Mouse (Mus musculus): ENCODE measurements at regions not wholly inside any gene's neighbourhood (a gene's known extent, or its start where the extent isn't known, plus 50 kb on each side); places are given as distances from the start of the nearest gene placed in this dataset.

DNA sequence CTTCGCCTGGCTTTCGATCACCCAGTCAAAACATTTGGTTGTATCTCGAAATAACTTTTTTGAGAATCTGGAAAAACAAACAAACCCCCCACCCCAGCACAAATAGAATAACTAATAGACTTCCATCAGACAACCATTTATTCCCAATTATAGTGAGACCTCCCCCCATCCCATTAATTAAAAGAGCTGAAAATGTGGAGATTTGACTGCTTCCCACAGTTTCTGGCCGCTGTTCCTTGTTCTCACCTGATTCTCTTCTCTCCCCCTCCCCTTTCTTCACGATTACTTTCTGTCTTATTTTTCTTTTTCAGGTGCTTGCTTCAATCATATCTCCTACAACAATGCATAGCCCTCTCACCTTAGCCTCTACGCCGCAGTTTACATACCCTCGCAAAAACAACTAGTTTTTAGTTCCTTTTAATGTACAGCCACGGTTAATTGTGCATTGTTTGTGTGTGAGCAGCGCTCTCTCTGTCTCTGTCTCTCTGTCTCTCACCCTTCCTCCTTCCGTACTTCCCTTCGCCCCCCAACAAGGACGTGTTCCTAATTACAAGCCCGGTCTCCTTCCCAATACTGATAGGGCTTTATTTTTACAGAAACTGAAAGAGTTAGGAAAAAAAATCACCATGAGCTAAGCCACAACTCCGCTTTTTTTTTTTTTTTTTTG lies 80.2 kb downstream of the Kcnrg start:
- TF ChIP-seq CTCF (IDR thresholded peaks at IDR 0.05) (no peak), EP300 (IDR thresholded peaks at IDR 0.05) (no peak)
